Mouse (Mus musculus) spleen, postnatal 14 days (tissue): Measurements from ENCODE around the gene Fam173a.

ENCODE experiments used
- DNase-seq, 2 experiments: peaks; one replicate each; pipeline ENCODE4 v3.0.0; 2021 to 2022; ENCODE audit warnings: low spot score in 2 of 2

The Fam173a gene

GRCm38 (mm10) chr17:25801029-25801428 is 8.3 kb upstream of the Fam173a start:
- DNase-seq: peak; percentile 40 to 60

GRCm38 (mm10) chr17:25796951-25797369 is 4.3 kb upstream of the Fam173a start, which contains the start of gene Metrn:
TSS of gene Metrn (minus strand) at chr17:25797136.
- DNase-seq: peak; percentile 75 to 83

- DNase-seq: no peak
Measured at GRCm38 (mm10) chr17:25796211-25796771, 3.6 kb upstream of the Fam173a start.

- DNase-seq: no peak
Measured at GRCm38 (mm10) chr17:25795609-25796092, 3.0 kb upstream of the Fam173a start, which contains the start of gene AC134908.4. TSS of gene AC134908.4 (minus strand) at chr17:25795659.

- DNase-seq: no peak
Measured at GRCm38 (mm10) chr17:25794998-25795397, 2.3 kb upstream of the Fam173a start.

GRCm38 (mm10) chr17:25794197-25794596 is 1.5 kb upstream of the Fam173a start:
- no peak for DNase-seq

GRCm38 (mm10) chr17:25791843-25792527 is 716 bp downstream of the Fam173a start:
- peak; percentile 80 to 86 for DNase-seq

- no peak for DNase-seq
Measured at GRCm38 (mm10) chr17:25791320-25791842, 1.3 kb downstream of the Fam173a start.

- DNase-seq: no peak
Measured at GRCm38 (mm10) chr17:25786781-25787504, 5.8 kb downstream of the Fam173a start.

GRCm38 (mm10) chr17:25786280-25786679 is 6.4 kb downstream of the Fam173a start, which contains the start of gene Ccdc78:
TSS of gene Ccdc78 (plus strand) at chr17:25786580.
- DNase-seq: no peak

GRCm38 (mm10) chr17:25785281-25785745 is 7.4 kb downstream of the Fam173a start, which contains the start of gene Haghl:
TSS of gene Haghl (minus strand) at chr17:25785673.
- peak; percentile 86 to 91 for DNase-seq

GRCm38 (mm10) chr17:25783861-25784574 is 8.7 kb downstream of the Fam173a start:
- DNase-seq: no peak

GRCm38 (mm10) chr17:25783086-25783485 is 9.6 kb downstream of the Fam173a start:
- DNase-seq: no peak

- DNase-seq: no peak
Measured at GRCm38 (mm10) chr17:25781339-25781738, 11.4 kb downstream of the Fam173a start.

GRCm38 (mm10) chr17:25777948-25778347 is 14.8 kb downstream of the Fam173a start:
- no peak for DNase-seq

- no peak for DNase-seq
Measured at GRCm38 (mm10) chr17:25775318-25776062, 17.2 kb downstream of the Fam173a start.

- peak; percentile 95 to 98 for DNase-seq
Measured at GRCm38 (mm10) chr17:25773549-25774120, 19.1 kb downstream of the Fam173a start, which contains the start of gene Narfl. TSS of gene Narfl (plus strand) at chr17:25773776.

GRCm38 (mm10) chr17:25769331-25769730 is 23.4 kb downstream of the Fam173a start:
- DNase-seq: no peak

GRCm38 (mm10) chr17:25765886-25766285 is 26.8 kb downstream of the Fam173a start:
- DNase-seq: no peak

- DNase-seq: no peak
Measured at GRCm38 (mm10) chr17:25762591-25762990, 30.1 kb downstream of the Fam173a start.
